Mouse (Mus musculus) sigmoid colon, adult 10 weeks (tissue): ENCODE measurements around the gene Ifitm6. TPM values are rescaled to one million over a fixed set of nuclear protein-coding genes. Genes with fewer than 3 reads are reported as not detected.

Experiments used
- polyA plus RNA-seq: library from polyadenylated mRNA; stranded (reverse); fragments of 350-450 nt; fragmentation: Illumina TruSeq; extraction: RNeasy Lipid Tissue Mini Kit (QIAGEN cat#74804); gene quantifications from one replicate; pipeline ENCODE4 v1.2.3, GENCODE M21; 2014; ENCODE audit warnings: low read depth, low replicate concordance

Ifitm6 gene
- polyA plus RNA-seq: 1.4 TPM

DNA sequence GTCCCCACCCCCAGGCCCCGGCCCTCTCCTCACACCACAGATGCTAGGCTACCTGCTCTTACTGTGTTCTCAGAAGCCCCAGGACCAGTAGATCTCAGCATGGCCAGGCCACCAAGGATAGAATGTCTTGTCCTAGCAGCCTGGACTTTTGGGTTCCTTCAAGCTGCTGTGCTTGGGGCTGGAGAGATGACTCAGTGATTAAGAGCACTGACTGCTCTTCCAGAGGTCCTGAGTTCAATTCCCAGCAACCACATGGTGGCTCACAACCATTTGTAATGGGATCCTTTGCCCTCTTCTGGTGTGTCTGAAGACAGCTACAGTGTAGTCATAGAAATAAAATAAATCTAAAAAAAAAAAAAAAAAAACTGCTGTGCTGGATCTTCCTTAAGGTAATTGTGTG, at the start of gene Ifitm6:
Gene Ifitm6 (minus strand): TSS at position 101 of the 400 bp plus-strand sequence.

DNA sequence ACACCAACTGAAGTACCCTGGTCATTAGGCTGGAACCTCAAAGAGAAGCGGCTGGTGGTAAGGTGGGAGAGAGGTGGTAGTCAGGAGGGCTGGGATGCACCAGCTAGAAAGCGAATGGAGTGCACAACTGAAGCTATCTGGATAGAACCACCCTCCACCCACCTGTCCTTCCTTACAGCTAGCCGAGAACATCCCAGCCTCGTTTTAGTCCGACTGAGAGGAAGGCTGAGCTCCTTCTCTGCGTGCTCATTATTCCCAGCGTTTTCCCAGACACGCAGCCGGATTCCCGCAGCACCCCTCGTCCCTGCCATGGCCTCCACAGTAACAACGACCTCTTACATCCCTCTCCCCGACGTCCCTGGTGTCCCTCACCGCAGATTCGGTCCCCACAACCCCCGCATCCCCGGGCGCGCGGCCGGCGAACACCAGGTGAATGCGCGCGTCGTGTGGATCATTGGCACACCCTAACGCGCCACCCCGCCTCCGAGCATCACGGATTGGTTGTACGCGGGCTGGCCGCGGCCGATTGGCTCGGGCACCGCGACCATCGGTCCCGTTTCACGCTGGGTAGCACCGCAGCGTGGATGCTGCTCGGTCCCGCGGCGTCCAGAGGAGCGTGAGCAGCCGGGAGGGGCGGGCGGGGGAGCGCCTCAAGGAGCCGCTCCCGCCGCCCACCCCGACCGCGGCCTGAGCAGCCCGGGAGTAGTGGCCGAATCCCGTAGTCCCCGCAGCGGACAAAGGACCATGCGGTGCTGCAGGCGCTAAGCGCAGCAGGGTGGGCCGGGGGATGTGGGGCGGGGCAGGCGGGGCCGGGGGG, 42.9 kb upstream of the Ifitm6 start, which contains the start of gene B4galnt4:
Gene B4galnt4 (plus strand): TSS at position 679 of the 817 bp plus-strand sequence.

GRCm38 (mm10) chr7:141028831-141029230, 11.1 kb upstream of the Ifitm6 start, which contains the start of gene Gm17387:
Gene Gm17387 (plus strand): TSS chr7:141029131.

DNA sequence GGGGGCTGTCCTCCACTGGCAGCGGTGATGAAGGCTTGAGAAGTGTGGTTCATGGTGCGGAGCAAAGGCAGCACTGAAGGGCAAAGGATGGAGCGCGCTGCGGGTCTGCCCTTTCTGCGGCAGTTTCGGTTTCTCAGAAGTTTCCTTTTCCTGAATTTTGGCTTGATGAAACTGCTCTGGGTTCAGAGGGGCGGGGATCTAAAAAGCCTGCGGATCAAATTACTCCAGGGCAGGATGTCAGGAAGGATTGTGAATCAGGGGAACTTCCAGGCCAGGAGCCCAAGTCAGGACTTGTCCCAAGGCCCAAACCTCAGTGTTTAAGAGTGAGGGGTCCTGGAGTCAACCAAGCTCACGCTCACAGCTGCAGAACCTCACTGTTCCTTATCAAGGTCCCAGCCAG, 7.1 kb downstream of the Ifitm6 start, which contains the start of gene Ifitm3:
Gene Ifitm3 (minus strand): TSS at position 178 of the 400 bp plus-strand sequence.

GRCm38 (mm10) chr7:140966921-140967320, 50.8 kb downstream of the Ifitm6 start, which contains the start of gene Ifitm1:
Gene Ifitm1 (plus strand): TSS chr7:140967221.

Other genes starting within 250 kb of the Ifitm6 start
- not detected for gene Syce1, start 230.1 kb downstream of the Ifitm6 start, polyA plus RNA-seq
- gene Zfp941, start 195.7 kb downstream of the Ifitm6 start, polyA plus RNA-seq: 1.5 TPM
- gene Urah, start 182.9 kb downstream of the Ifitm6 start, polyA plus RNA-seq: 11.3 TPM
- not detected for gene Scgb1c1, start 172.4 kb downstream of the Ifitm6 start, polyA plus RNA-seq
- not detected for gene Odf3, start 170.1 kb downstream of the Ifitm6 start, polyA plus RNA-seq
- gene Gm45785, start 161.6 kb downstream of the Ifitm6 start, polyA plus RNA-seq: not detected
- 6.9 TPM for gene Ric8a, start 161.0 kb downstream of the Ifitm6 start, polyA plus RNA-seq
- gene Bet1l, start 160.3 kb downstream of the Ifitm6 start, polyA plus RNA-seq: 3.0 TPM
- 117 TPM for gene Psmd13, start 136.0 kb downstream of the Ifitm6 start, polyA plus RNA-seq
- 8.5 TPM for gene Sirt3, start 135.6 kb downstream of the Ifitm6 start, polyA plus RNA-seq
- gene Cox8b, start 117.5 kb downstream of the Ifitm6 start, polyA plus RNA-seq: not detected
- gene Nlrp6, start 97.0 kb downstream of the Ifitm6 start, polyA plus RNA-seq: 26.6 TPM
- gene Pgghg, start 76.5 kb downstream of the Ifitm6 start, polyA plus RNA-seq: 0.82 TPM
- not detected for gene Ifitm5, start 67.6 kb downstream of the Ifitm6 start, polyA plus RNA-seq
- gene Gm45717, start 62.0 kb downstream of the Ifitm6 start, polyA plus RNA-seq: not detected
- gene Ifitm2, start 61.9 kb downstream of the Ifitm6 start, polyA plus RNA-seq: 56.8 TPM
- gene Ifitm1, start 50.7 kb downstream of the Ifitm6 start, polyA plus RNA-seq: 9.0 TPM
- gene Ifitm3, start 7.2 kb downstream of the Ifitm6 start, polyA plus RNA-seq: 7.6 TPM
- not detected for gene Gm17387, start 11.2 kb upstream of the Ifitm6 start, polyA plus RNA-seq
- gene B4galnt4, start 43.2 kb upstream of the Ifitm6 start, polyA plus RNA-seq: 0.19 TPM
- 0.69 TPM for gene Pkp3, start 60.3 kb upstream of the Ifitm6 start, polyA plus RNA-seq
- gene Sigirr, start 82.6 kb upstream of the Ifitm6 start, polyA plus RNA-seq: 2.9 TPM
- gene Ano9, start 99.9 kb upstream of the Ifitm6 start, polyA plus RNA-seq: 59.9 TPM
- 17.4 TPM for gene Ptdss2, start 104.5 kb upstream of the Ifitm6 start, polyA plus RNA-seq
- 2.4 TPM for gene Rnh1, start 154.9 kb upstream of the Ifitm6 start, polyA plus RNA-seq
- 5.6 TPM for gene Hras, start 176.1 kb upstream of the Ifitm6 start, polyA plus RNA-seq
- gene Lrrc56, start 176.2 kb upstream of the Ifitm6 start, polyA plus RNA-seq: 1.1 TPM
- gene Lmntd2, start 196.2 kb upstream of the Ifitm6 start, polyA plus RNA-seq: 0.66 TPM
- 12.7 TPM for gene Rassf7, start 197.9 kb upstream of the Ifitm6 start, polyA plus RNA-seq
- gene Phrf1, start 210.9 kb upstream of the Ifitm6 start, polyA plus RNA-seq: 19.9 TPM
- gene Irf7, start 248.6 kb upstream of the Ifitm6 start, polyA plus RNA-seq: 74.8 TPM